Mouse (Mus musculus): ENCODE data around the gene Ifna2. TPM values are rescaled to one million over a fixed set of nuclear protein-coding genes. Genes with fewer than 3 reads are reported as not detected.

Ifna2 gene
- polyA plus RNA-seq, 1 experiment from 2014 or later = not detected

GRCm38 (mm10) chr4:88641077-88641831, 42.5 kb downstream of the Ifna2 start:
- WGBS = 9% methylated on average over 11 of the region's 11 CpGs
- peak overlapping the region; percentile 47 for H3K4me3 ChIP-seq (replicated peaks)
- H3K36me3 ChIP-seq = no peaks in the 10 kb centered on the region
- peak overlapping the region; percentile 24 for H3K27ac ChIP-seq
- no peaks in the 10 kb centered on the region for H3K4me1 ChIP-seq
- H3K4me2 ChIP-seq = peak overlapping the region; percentile 58
- H3K9me3 ChIP-seq (replicated peaks) = no peaks in the 10 kb centered on the region
- peak; percentile 95 for ATAC-seq (replicated peaks; ENCODE audit: low FRiP score)
- 0 out of 2 replicates have a peak overlapping the region, but pooled peaks have one; percentile 35 for H3K9ac ChIP-seq
- H3K27me3 ChIP-seq = no peaks in the 10 kb centered on the region

- no peak overlapping the region for H3K27ac ChIP-seq
- no peaks in the 10 kb centered on the region for H3K27me3 ChIP-seq
- peak overlapping the region; percentile 47 for H3K4me3 ChIP-seq (replicated peaks)
- no peaks in the 10 kb centered on the region for H3K9me3 ChIP-seq (replicated peaks)
- ATAC-seq (replicated peaks; ENCODE audit: low FRiP score) = no peak
- H3K4me2 ChIP-seq = peak overlapping the region; percentile 58
- H3K4me1 ChIP-seq = no peaks in the 10 kb centered on the region
- no peaks in the 10 kb centered on the region for H3K36me3 ChIP-seq
- peak overlapping the region; percentile 35; the same call in 1 of the 2 replicates for H3K9ac ChIP-seq
- WGBS = 51% methylated on average over 8 of the region's 8 CpGs
These were observed 43.0 kb downstream of the Ifna2 start for GRCm38 (mm10) chr4:88640704-88641076.

DNA sequence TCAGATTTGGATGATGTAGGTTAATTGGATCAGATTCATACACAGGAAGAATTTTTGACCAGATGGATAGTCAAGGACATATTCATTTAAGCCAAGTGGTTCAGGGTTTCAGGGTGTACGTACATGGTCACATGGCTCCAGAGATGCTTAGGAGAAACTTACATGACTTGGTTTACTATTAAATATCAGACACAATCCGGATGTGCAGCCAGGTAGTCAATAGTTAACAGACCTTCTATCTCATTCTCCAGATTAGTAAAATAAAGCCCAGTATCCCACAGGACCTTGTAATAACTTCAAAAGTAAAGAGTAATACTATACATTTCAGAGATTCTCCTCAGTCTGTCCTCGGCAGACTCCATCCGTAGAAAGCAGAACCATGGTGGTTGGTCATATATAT, 49.4 kb downstream of the Ifna2 start, which contains the start of gene C87499:
C87499 (minus strand) TSS at position 101 of the 400 bp plus-strand sequence.
- Histone ChIP-seq H3K36me3 (no peaks in the 10 kb centered on the region), H3K27ac (no peak within 1 kb of the TSS), H3K9ac (no peak within 1 kb of the TSS), H3K9me3 (replicated peaks) (no peaks in the 10 kb centered on the region), H3K4me3 (replicated peaks) (no peak within 1 kb of the TSS), H3K4me1 (no peaks in the 10 kb centered on the region), H3K27me3 (no peaks in the 10 kb centered on the region), H3K4me2 (no peak within 1 kb of the TSS)
- 88% methylated on average over 4 of the region's 4 CpGs for WGBS
- no peak for ATAC-seq (replicated peaks; ENCODE audit: low FRiP score)

Other genes with a start within 250 kb of the Ifna2 start
- gene Hacd4, start 245.0 kb downstream of the Ifna2 start, polyA plus RNA-seq (2015; fragmentation: Nextera tagmentation; extraction: Ambion mirVana) = 18.3 and 20.7 TPM in 2 replicates
- gene Ifnb1, start 161.1 kb downstream of the Ifna2 start, polyA plus RNA-seq (2015; fragmentation: Nextera tagmentation; extraction: Ambion mirVana) = not detected in 2 replicates
- not detected in 2 replicates for gene Ifna15, start 125.7 kb downstream of the Ifna2 start, polyA plus RNA-seq (2015; fragmentation: Nextera tagmentation; extraction: Ambion mirVana)
- gene Ifna14, start 112.1 kb downstream of the Ifna2 start, polyA plus RNA-seq (2015; fragmentation: Nextera tagmentation; extraction: Ambion mirVana) = not detected in 2 replicates
- not detected in 2 replicates for gene Ifna9, start 91.5 kb downstream of the Ifna2 start, polyA plus RNA-seq (2015; fragmentation: Nextera tagmentation; extraction: Ambion mirVana)
- not detected in 2 replicates for gene Ifna12, start 80.5 kb downstream of the Ifna2 start, polyA plus RNA-seq (2015; fragmentation: Nextera tagmentation; extraction: Ambion mirVana)
- not detected in 2 replicates for gene C87499, start 49.5 kb downstream of the Ifna2 start, polyA plus RNA-seq (2015; fragmentation: Nextera tagmentation; extraction: Ambion mirVana)
- gene Ifna13, start 39.5 kb downstream of the Ifna2 start, polyA plus RNA-seq (2015; fragmentation: Nextera tagmentation; extraction: Ambion mirVana) = not detected in 2 replicates
- not detected in 2 replicates for gene Ifna16, start 7.0 kb downstream of the Ifna2 start, polyA plus RNA-seq (2015; fragmentation: Nextera tagmentation; extraction: Ambion mirVana)
- gene Ifnab, start 7.4 kb upstream of the Ifna2 start, polyA plus RNA-seq (2015; fragmentation: Nextera tagmentation; extraction: Ambion mirVana) = not detected in 2 replicates
- gene Gm26566, start 37.9 kb upstream of the Ifna2 start, polyA plus RNA-seq (2015; fragmentation: Nextera tagmentation; extraction: Ambion mirVana) = 1.1 and 1.2 TPM in 2 replicates
- 95.2 and 103 TPM in 2 replicates for gene Klhl9, start 38.6 kb upstream of the Ifna2 start, polyA plus RNA-seq (2015; fragmentation: Nextera tagmentation; extraction: Ambion mirVana)
- gene Gm13271, start 71.0 kb upstream of the Ifna2 start, polyA plus RNA-seq (2015; fragmentation: Nextera tagmentation; extraction: Ambion mirVana) = not detected in 2 replicates
- gene Gm13283, start 76.2 kb upstream of the Ifna2 start, polyA plus RNA-seq (2015; fragmentation: Nextera tagmentation; extraction: Ambion mirVana) = 0.30 and 0.49 TPM in 2 replicates
- 0.23 TPM in 1 of 2 replicates, not detected in the other for gene Gm13290, start 89.9 kb upstream of the Ifna2 start, polyA plus RNA-seq (2015; fragmentation: Nextera tagmentation; extraction: Ambion mirVana)
- not detected in 2 replicates for gene Gm13289, start 93.0 kb upstream of the Ifna2 start, polyA plus RNA-seq (2015; fragmentation: Nextera tagmentation; extraction: Ambion mirVana)
- gene Gm13272, start 95.9 kb upstream of the Ifna2 start, polyA plus RNA-seq (2015; fragmentation: Nextera tagmentation; extraction: Ambion mirVana) = 0.40 TPM in 1 of 2 replicates, not detected in the other
- 0.35 TPM in 1 of 2 replicates, not detected in the other for gene Ifnz, start 98.2 kb upstream of the Ifna2 start, polyA plus RNA-seq (2015; fragmentation: Nextera tagmentation; extraction: Ambion mirVana)
- gene Gm13276, start 101.8 kb upstream of the Ifna2 start, polyA plus RNA-seq (2015; fragmentation: Nextera tagmentation; extraction: Ambion mirVana) = not detected in 2 replicates
- gene Gm13277, start 104.7 kb upstream of the Ifna2 start, polyA plus RNA-seq (2015; fragmentation: Nextera tagmentation; extraction: Ambion mirVana) = not detected in 2 replicates
- not detected in 2 replicates for gene Gm13278, start 107.6 kb upstream of the Ifna2 start, polyA plus RNA-seq (2015; fragmentation: Nextera tagmentation; extraction: Ambion mirVana)
- not detected in 2 replicates for gene Gm13275, start 110.6 kb upstream of the Ifna2 start, polyA plus RNA-seq (2015; fragmentation: Nextera tagmentation; extraction: Ambion mirVana)
- gene Gm13279, start 113.5 kb upstream of the Ifna2 start, polyA plus RNA-seq (2015; fragmentation: Nextera tagmentation; extraction: Ambion mirVana) = not detected in 2 replicates
- 1.0 and 1.2 TPM in 2 replicates for gene Gm13285, start 115.8 kb upstream of the Ifna2 start, polyA plus RNA-seq (2015; fragmentation: Nextera tagmentation; extraction: Ambion mirVana)
- not detected in 2 replicates for gene Gm13287, start 119.3 kb upstream of the Ifna2 start, polyA plus RNA-seq (2015; fragmentation: Nextera tagmentation; extraction: Ambion mirVana)
- gene Gm13288, start 121.6 kb upstream of the Ifna2 start, polyA plus RNA-seq (2015; fragmentation: Nextera tagmentation; extraction: Ambion mirVana) = 0.08 TPM in 1 of 2 replicates, not detected in the other
- gene Ifna7, start 132.3 kb upstream of the Ifna2 start, polyA plus RNA-seq (2015; fragmentation: Nextera tagmentation; extraction: Ambion mirVana) = not detected in 2 replicates
- gene Ifna11, start 136.0 kb upstream of the Ifna2 start, polyA plus RNA-seq (2015; fragmentation: Nextera tagmentation; extraction: Ambion mirVana) = not detected in 2 replicates
- gene Ifna6, start 143.5 kb upstream of the Ifna2 start, polyA plus RNA-seq (2015; fragmentation: Nextera tagmentation; extraction: Ambion mirVana) = not detected in 2 replicates
- gene Ifna5, start 151.6 kb upstream of the Ifna2 start, polyA plus RNA-seq (2015; fragmentation: Nextera tagmentation; extraction: Ambion mirVana) = not detected in 2 replicates
- not detected in 2 replicates for gene Ifna4, start 157.9 kb upstream of the Ifna2 start, polyA plus RNA-seq (2015; fragmentation: Nextera tagmentation; extraction: Ambion mirVana)
- gene Ifna1, start 166.2 kb upstream of the Ifna2 start, polyA plus RNA-seq (2015; fragmentation: Nextera tagmentation; extraction: Ambion mirVana) = not detected in 2 replicates
- gene Ifne, start 196.3 kb upstream of the Ifna2 start, polyA plus RNA-seq (2015; fragmentation: Nextera tagmentation; extraction: Ambion mirVana) = not detected in 2 replicates